Mouse (Mus musculus): Measurements from ENCODE around the gene Klrb1f.

GRCm38 (mm10) chr6:129085098-129085497 lies 39.4 kb downstream of the Klrb1f start:
- TF ChIP-seq POLR2A (IDR thresholded peaks at IDR 0.05; ENCODE audit: borderline replicate concordance, low read depth, low read length) (no peak), CTCF (IDR thresholded peaks at IDR 0.05; ENCODE audit: low read depth, low read length) (no peak)

Data from bone marrow macrophage, adult 2 months (primary cell).